In genomic region chr9:57644442-57644943, GRCm38 (mm10) we compare ENCODE assay signal across 8 mouse cellular contexts. TPM values are rescaled to one million over a fixed set of nuclear protein-coding genes. Genes with fewer than 3 reads are reported as not detected.
DNase-seq lines count a peak whose midpoint lies in the region; ATAC-seq and TF ChIP-seq lines count a peak whose summit lies in the region.

No protein-coding gene starts in this region.

- no peaks in the 10 kb centered on the region for H3K27me3 ChIP-seq in lung, embryonic 14.5 days (ENCODE audit: insufficient read depth, low read length)
- H3K27me3 ChIP-seq in heart, postnatal 0 days (ENCODE audit: control insufficient read depth, insufficient read depth, low read length), result no peaks in the 10 kb centered on the region

- H3K9me3 ChIP-seq in lung, embryonic 14.5 days (ENCODE audit: low read depth, low read length), result no peaks in the 10 kb centered on the region
- no peaks in the 10 kb centered on the region for H3K9me3 ChIP-seq in heart, postnatal 0 days (replicated peaks; ENCODE audit: control insufficient read depth, low read length)

- no peak for TF ChIP-seq EP300 in heart, postnatal 0 days (IDR thresholded peaks at IDR 0.05; ENCODE audit: low read depth)

- H3K36me3 ChIP-seq in lung, embryonic 14.5 days (ENCODE audit: insufficient read depth), result peaks cover 5% of the 10 kb centered on the region; the same call in 1 of the 2 replicates
- no peaks in the 10 kb centered on the region for H3K36me3 ChIP-seq in heart, postnatal 0 days (replicated peaks; ENCODE audit: control insufficient read depth, insufficient read depth, low read length)
- 0 out of 2 replicates have a peak, but pooled peaks cover 5% of the 10 kb centered on the region for H3K36me3 ChIP-seq in macrophage (ENCODE audit: inconsistent target)

- peaks cover 30% of the 10 kb centered on the region for H3K4me1 ChIP-seq in lung, embryonic 14.5 days (ENCODE audit: insufficient read depth)
- peaks cover 25% of the 10 kb centered on the region for H3K4me1 ChIP-seq in bone marrow, adult 2 months (ENCODE audit: control insufficient read depth, insufficient read depth, low read length)
- peaks cover 43% of the 10 kb centered on the region for H3K4me1 ChIP-seq in heart, postnatal 0 days (ENCODE audit: control insufficient read depth, insufficient read depth)

- no peak for TF ChIP-seq POLR2A in bone marrow, adult 2 months (IDR thresholded peaks at IDR 0.05; ENCODE audit: borderline replicate concordance, control insufficient read depth, low read depth, low read length)

- 0% methylated on average over 18 of the region's 18 CpGs for WGBS in lung, embryonic 14.5 days
- WGBS in bone marrow, adult 2 months, result under 1% methylated on average over 18 of the region's 18 CpGs
- WGBS in heart, postnatal 0 days, result under 1% methylated on average over 18 of the region's 18 CpGs
- WGBS in macrophage (ENCODE audit: missing documents), result under 1% methylated on average over 18 of the region's 18 CpGs

- TF ChIP-seq CTCF in lung, embryonic 14.5 days (IDR thresholded peaks at IDR 0.05; ENCODE audit: low read depth), result no peak
- no peak for TF ChIP-seq CTCF in bone marrow, adult 2 months (IDR thresholded peaks at IDR 0.05; ENCODE audit: control insufficient read depth, insufficient read depth, low read length)
- TF ChIP-seq CTCF in heart, postnatal 0 days (IDR thresholded peaks at IDR 0.05; ENCODE audit: low read depth), result no peak

- DNase-seq in lung, embryonic 14.5 days, result no peak
- no peak for DNase-seq in lung, postnatal 4 days
- DNase-seq in heart, postnatal 0 days (ENCODE audit: low spot score), result no peak
- no peak for DNase-seq in layer of hippocampus, postnatal 10 days (ENCODE audit: low spot score in 2 of 2)
- no peak for DNase-seq in cerebellum, adult 11 months
- DNase-seq in urinary bladder, postnatal 10 days (ENCODE audit: low spot score), result no peak

- peak; percentile 23; the same call in 1 of the 2 replicates for ATAC-seq in lung, embryonic 14.5 days (ENCODE audit: insufficient read depth)
- no peak for ATAC-seq in heart, postnatal 0 days (ENCODE audit: insufficient read depth, low read depth)

- H3K79me2 ChIP-seq in macrophage (ENCODE audit: inconsistent target), result peaks cover 55% of the 10 kb centered on the region

- H3K4me3 ChIP-seq in lung, embryonic 14.5 days (ENCODE audit: low read depth, low read length), result peak overlapping the region; percentile 90
- peak overlapping the region; percentile 88 for H3K4me3 ChIP-seq in bone marrow, adult 2 months (replicated peaks; ENCODE audit: control insufficient read depth, low read depth, low read length)
- peak overlapping the region; percentile 90 for H3K4me3 ChIP-seq in heart, postnatal 0 days (ENCODE audit: low read depth, low read length)
- peak overlapping the region; percentile 92 for H3K4me3 ChIP-seq in macrophage (ENCODE audit: inconsistent target)

- H3K9ac ChIP-seq in lung, embryonic 14.5 days, result peak overlapping the region; percentile 97
- H3K9ac ChIP-seq in heart, postnatal 0 days (replicated peaks; ENCODE audit: low read depth, low read length), result peak overlapping the region; percentile 95

- peak overlapping the region; percentile 86 for H3K4me2 ChIP-seq in lung, embryonic 14.5 days
- peak overlapping the region; percentile 90 for H3K4me2 ChIP-seq in heart, postnatal 0 days (ENCODE audit: low read depth, low read length)

- peak overlapping the region; percentile 96; the same call in 1 of the 2 replicates for H3K27ac ChIP-seq in lung, embryonic 14.5 days (ENCODE audit: low read depth)
- H3K27ac ChIP-seq in bone marrow, adult 2 months (ENCODE audit: control insufficient read depth, insufficient read depth, low read depth, low read length, poor library complexity), result peak overlapping the region; percentile 100
- peak overlapping the region; percentile 96 for H3K27ac ChIP-seq in heart, postnatal 0 days (ENCODE audit: low read depth)
- H3K27ac ChIP-seq in macrophage, result peak overlapping the region; percentile 93

RNA-seq across cellular contexts. Expression of gene Csk, which starts 8.9 kb away (rescaled TPM):
- 23.6 and 28.7 TPM in 2 replicates for polyA plus RNA-seq in lung, embryonic 14.5 days (2014; fragmentation: Nextera tagmentation; extraction: Ambion mirVana)
- polyA plus RNA-seq in bone marrow, adult 2 months (2011; ENCODE audit: insufficient read depth, insufficient read length, low replicate concordance, missing spikeins), result 45.4 and 99.8 TPM in 2 replicates
- total RNA-seq in heart, postnatal 0 days (2014; rRNA removed; ENCODE audit: low replicate concordance), result 44.6 and 54.2 TPM in 2 replicates
- polyA plus RNA-seq in heart, postnatal 0 days (2015; fragmentation: Nextera tagmentation; extraction: Ambion mirVana), result 10.8 and 13.9 TPM in 2 replicates
- 100 to 1,000 TPM in 23 of 26 experiments, 10 to 100 TPM in 3; 76.7 to 430 (median 253) TPM for total RNA-seq in macrophage (2018; cell fraction: chromatin; rRNA removed)
- total RNA-seq in macrophage (2018; cell fraction: cytosol; rRNA removed), result 100 to 1,000 TPM; 132 to 295 (median 192) TPM
- total RNA-seq in macrophage (2018; cell fraction: nucleus; rRNA removed), result 100 to 1,000 TPM in 23 of 26 experiments, 10 to 100 TPM in 3; 70.9 to 301 (median 184) TPM
- polyA plus RNA-seq in macrophage (2018), result 144 to 160 TPM (median 149 TPM) in 3 replicates
- 10 to 100 TPM; 56.6 to 59.0 TPM for total RNA-seq in layer of hippocampus, postnatal 10 days (2021)

RNA-seq across cellular contexts. Expression of gene Lman1l, which starts 23.9 kb away (rescaled TPM):
- not detected in 2 replicates for polyA plus RNA-seq in lung, embryonic 14.5 days (2014; fragmentation: Nextera tagmentation; extraction: Ambion mirVana)
- 0.65 TPM in 1 of 2 replicates, not detected in the other for polyA plus RNA-seq in bone marrow, adult 2 months (2011; ENCODE audit: insufficient read depth, insufficient read length, low replicate concordance, missing spikeins)
- total RNA-seq in heart, postnatal 0 days (2014; rRNA removed; ENCODE audit: low replicate concordance), result 0.15 TPM in 1 of 2 replicates, not detected in the other
- not detected in 2 replicates for polyA plus RNA-seq in heart, postnatal 0 days (2015; fragmentation: Nextera tagmentation; extraction: Ambion mirVana)
- 1 to 10 TPM in 2 of 26 experiments, under 1 TPM in 6, not detected in 18; 0.42 to 1.8 (median 0.63) TPM for total RNA-seq in macrophage (2018; cell fraction: chromatin; rRNA removed)
- total RNA-seq in macrophage (2018; cell fraction: cytosol; rRNA removed), result under 1 TPM in 1 of 26 experiments, not detected in 25; 0.05 TPM
- 1 to 10 TPM in 1 of 26 experiments, under 1 TPM in 5, not detected in 20; 0.28 to 1.3 (median 0.75) TPM for total RNA-seq in macrophage (2018; cell fraction: nucleus; rRNA removed)
- polyA plus RNA-seq in macrophage (2018), result not detected in 3 replicates
- total RNA-seq in layer of hippocampus, postnatal 10 days (2021), result not detected

RNA-seq across cellular contexts. Expression of gene Cplx3, which starts 38.4 kb away (rescaled TPM):
- not detected in 2 replicates for polyA plus RNA-seq in lung, embryonic 14.5 days (2014; fragmentation: Nextera tagmentation; extraction: Ambion mirVana)
- polyA plus RNA-seq in bone marrow, adult 2 months (2011; ENCODE audit: insufficient read depth, insufficient read length, low replicate concordance, missing spikeins), result not detected in 2 replicates
- total RNA-seq in heart, postnatal 0 days (2014; rRNA removed; ENCODE audit: low replicate concordance), result not detected in 2 replicates
- 0.07 TPM in 1 of 2 replicates, not detected in the other for polyA plus RNA-seq in heart, postnatal 0 days (2015; fragmentation: Nextera tagmentation; extraction: Ambion mirVana)
- total RNA-seq in macrophage (2018; cell fraction: chromatin; rRNA removed), result under 1 TPM in 3 of 26 experiments, not detected in 23; 0.46 to 0.98 (median 0.76) TPM
- not detected for total RNA-seq in macrophage (2018; cell fraction: cytosol; rRNA removed)
- 1 to 10 TPM in 4 of 26 experiments, under 1 TPM in 2, not detected in 20; 0.56 to 1.2 (median 1.0) TPM for total RNA-seq in macrophage (2018; cell fraction: nucleus; rRNA removed)
- polyA plus RNA-seq in macrophage (2018), result not detected in 3 replicates
- total RNA-seq in layer of hippocampus, postnatal 10 days (2021), result 1 to 10 TPM; 1.9 to 2.6 TPM

RNA-seq across cellular contexts. Expression of gene Cyp1a2, which starts 39.0 kb away (rescaled TPM):
- not detected in 2 replicates for polyA plus RNA-seq in lung, embryonic 14.5 days (2014; fragmentation: Nextera tagmentation; extraction: Ambion mirVana)
- polyA plus RNA-seq in bone marrow, adult 2 months (2011; ENCODE audit: insufficient read depth, insufficient read length, low replicate concordance, missing spikeins), result 1.5 and 9.3 TPM in 2 replicates
- total RNA-seq in heart, postnatal 0 days (2014; rRNA removed; ENCODE audit: low replicate concordance), result not detected in 2 replicates
- polyA plus RNA-seq in heart, postnatal 0 days (2015; fragmentation: Nextera tagmentation; extraction: Ambion mirVana), result not detected in 2 replicates
- not detected for total RNA-seq in macrophage (2018; cell fraction: chromatin; rRNA removed)
- total RNA-seq in macrophage (2018; cell fraction: cytosol; rRNA removed), result not detected
- not detected for total RNA-seq in macrophage (2018; cell fraction: nucleus; rRNA removed)
- not detected in 3 replicates for polyA plus RNA-seq in macrophage (2018)
- total RNA-seq in layer of hippocampus, postnatal 10 days (2021), result not detected

RNA-seq across cellular contexts. Expression of gene Cyp1a1, which starts 43.2 kb away (rescaled TPM):
- not detected in 2 replicates for polyA plus RNA-seq in lung, embryonic 14.5 days (2014; fragmentation: Nextera tagmentation; extraction: Ambion mirVana)
- not detected in 2 replicates for polyA plus RNA-seq in bone marrow, adult 2 months (2011; ENCODE audit: insufficient read depth, insufficient read length, low replicate concordance, missing spikeins)
- not detected in 2 replicates for total RNA-seq in heart, postnatal 0 days (2014; rRNA removed; ENCODE audit: low replicate concordance)
- polyA plus RNA-seq in heart, postnatal 0 days (2015; fragmentation: Nextera tagmentation; extraction: Ambion mirVana), result 0.05 TPM in 1 of 2 replicates, not detected in the other
- not detected for total RNA-seq in macrophage (2018; cell fraction: chromatin; rRNA removed)
- total RNA-seq in macrophage (2018; cell fraction: cytosol; rRNA removed), result under 1 TPM in 3 of 26 experiments, not detected in 23; 0.03 to 0.07 (median 0.06) TPM
- under 1 TPM in 2 of 26 experiments, not detected in 24; 0.18 to 0.62 TPM for total RNA-seq in macrophage (2018; cell fraction: nucleus; rRNA removed)
- polyA plus RNA-seq in macrophage (2018), result not detected in 3 replicates
- under 1 TPM; 0.48 to 0.60 TPM for total RNA-seq in layer of hippocampus, postnatal 10 days (2021)
